Mouse (Mus musculus) C2C12 (cell line): ENCODE measurements at regions not wholly inside any gene's neighbourhood (a gene's known extent, or its start where the extent isn't known, plus 50 kb on each side); places are given as distances from the start of the nearest gene placed in this dataset.

ENCODE experiments used
- H3K27me3 ChIP-seq: one replicate; pipeline ENCODE4 v1.6.1; 2011; ENCODE audit not compliant: control insufficient read depth, insufficient read depth, insufficient read length
- H3K36me3 ChIP-seq: one replicate; pipeline ENCODE4 v1.6.1; 2011; ENCODE audit not compliant: control insufficient read depth, insufficient read depth
- H3K4me3 ChIP-seq: one replicate; pipeline ENCODE4 v1.5.1; 2011; ENCODE audit warnings: mild to moderate bottlenecking, control low read depth; ENCODE audit not compliant: poor library complexity, insufficient read depth, severe bottlenecking
- H3K79me2 ChIP-seq: one replicate; pipeline ENCODE4 v1.6.1; 2011; ENCODE audit not compliant: control insufficient read depth, insufficient read depth
- H3K79me3 ChIP-seq: one replicate; pipeline ENCODE4 v1.6.1; 2011; ENCODE audit warnings: low read depth, control low read depth
- H3ac ChIP-seq: one replicate; pipeline ENCODE3; 2011; ENCODE audit warnings: low read depth; ENCODE audit not compliant: control insufficient read depth, insufficient read length
- CEBPB ChIP-seq: IDR thresholded peaks from one replicate; pipeline ENCODE4 v1.6.1; 2011; ENCODE audit warnings: low read depth, mild to moderate bottlenecking, control low read depth, moderate library complexity
- CTCF ChIP-seq: IDR thresholded peaks from one replicate; pipeline ENCODE4 v1.5.1; 2011; ENCODE audit not compliant: control insufficient read depth, insufficient read depth, insufficient read length
- FOSL1 ChIP-seq: IDR thresholded peaks from one replicate; pipeline ENCODE4 v1.8.0; 2011; ENCODE audit warnings: mild to moderate bottlenecking, low read length; ENCODE audit not compliant: poor library complexity, insufficient read depth, severe bottlenecking
- MAX ChIP-seq: IDR thresholded peaks from one replicate; pipeline ENCODE4 v1.6.1; 2011; ENCODE audit warnings: mild to moderate bottlenecking, control low read depth
- MYOD1 ChIP-seq: IDR thresholded peaks from one replicate; pipeline ENCODE4 v1.6.1; 2011; ENCODE audit warnings: low read depth; ENCODE audit not compliant: control insufficient read depth, insufficient read length
- MYOG ChIP-seq: IDR thresholded peaks from one replicate; pipeline ENCODE4 v1.6.1; 2011; ENCODE audit not compliant: control insufficient read depth, insufficient read length; ENCODE audit errors: extremely low read depth
- USF1 ChIP-seq: IDR thresholded peaks from one replicate; pipeline ENCODE4 v1.6.1; 2011; ENCODE audit warnings: low read depth, mild to moderate bottlenecking, control low read depth, moderate library complexity

- H3K4me3 ChIP-seq, result no peak overlapping the region
- no peak overlapping the region for H3ac ChIP-seq
- H3K79me2 ChIP-seq, result no peaks in the 10 kb centered on the region
- H3K79me3 ChIP-seq, result no peaks in the 10 kb centered on the region
- no peaks in the 10 kb centered on the region for H3K36me3 ChIP-seq
- no peaks in the 10 kb centered on the region for H3K27me3 ChIP-seq
- TF ChIP-seq MYOG, result no peak
- TF ChIP-seq CTCF, result no peak
- TF ChIP-seq MAX, result no peak
- no peak for TF ChIP-seq MYOD1
Observed at GRCm38 (mm10) chr17:9760026-9760705, 90.6 kb upstream of the Pabpc6 start.

GRCm38 (mm10) chr17:9759421-9759852, 89.9 kb upstream of the Pabpc6 start:
- no peak for TF ChIP-seq FOSL1
- TF ChIP-seq MAX, result no peak
- TF ChIP-seq USF1, result no peak
- no peak for TF ChIP-seq CTCF
- no peaks in the 10 kb centered on the region for H3K79me2 ChIP-seq
- H3ac ChIP-seq, result no peak overlapping the region
- no peaks in the 10 kb centered on the region for H3K36me3 ChIP-seq
- H3K27me3 ChIP-seq, result no peaks in the 10 kb centered on the region
- H3K79me3 ChIP-seq, result no peaks in the 10 kb centered on the region
- H3K4me3 ChIP-seq, result no peak overlapping the region

GRCm38 (mm10) chr17:9757725-9758251, 88.3 kb upstream of the Pabpc6 start:
- no peaks in the 10 kb centered on the region for H3K36me3 ChIP-seq
- H3K4me3 ChIP-seq, result no peak overlapping the region
- no peaks in the 10 kb centered on the region for H3K27me3 ChIP-seq
- H3K79me2 ChIP-seq, result no peaks in the 10 kb centered on the region
- no peak overlapping the region for H3ac ChIP-seq
- no peaks in the 10 kb centered on the region for H3K79me3 ChIP-seq
- no peak for TF ChIP-seq CEBPB
- TF ChIP-seq MYOG, result no peak
- TF ChIP-seq USF1, result no peak
- no peak for TF ChIP-seq MAX
- TF ChIP-seq CTCF, result no peak
- TF ChIP-seq MYOD1, result no peak
- TF ChIP-seq FOSL1, result no peak

GRCm38 (mm10) chr17:9756675-9757074, 87.2 kb upstream of the Pabpc6 start:
- H3K79me3 ChIP-seq, result no peaks in the 10 kb centered on the region
- TF ChIP-seq FOSL1, result no peak
- no peak for TF ChIP-seq USF1
- TF ChIP-seq CTCF, result no peak
- TF ChIP-seq CEBPB, result no peak
- no peak for TF ChIP-seq MYOG
- no peak for TF ChIP-seq MAX
- TF ChIP-seq MYOD1, result no peak
- H3K79me2 ChIP-seq, result no peaks in the 10 kb centered on the region
- H3K36me3 ChIP-seq, result no peaks in the 10 kb centered on the region
- no peak overlapping the region for H3ac ChIP-seq
- H3K27me3 ChIP-seq, result no peaks in the 10 kb centered on the region
- H3K4me3 ChIP-seq, result no peak overlapping the region

GRCm38 (mm10) chr17:9756196-9756595, 86.7 kb upstream of the Pabpc6 start:
- no peak overlapping the region for H3ac ChIP-seq
- H3K27me3 ChIP-seq, result no peaks in the 10 kb centered on the region
- H3K79me2 ChIP-seq, result no peaks in the 10 kb centered on the region
- H3K36me3 ChIP-seq, result no peaks in the 10 kb centered on the region
- H3K4me3 ChIP-seq, result no peak overlapping the region
- no peak for TF ChIP-seq MYOG
- no peak for TF ChIP-seq MYOD1
- TF ChIP-seq MAX, result no peak
- no peak for TF ChIP-seq FOSL1
- peak; percentile 3 for TF ChIP-seq CTCF
- H3K79me3 ChIP-seq, result no peaks in the 10 kb centered on the region

GRCm38 (mm10) chr17:9755576-9755975, 86.1 kb upstream of the Pabpc6 start:
- H3K27me3 ChIP-seq, result no peaks in the 10 kb centered on the region
- H3K79me3 ChIP-seq, result no peaks in the 10 kb centered on the region
- H3K36me3 ChIP-seq, result no peaks in the 10 kb centered on the region
- no peak overlapping the region for H3ac ChIP-seq
- H3K4me3 ChIP-seq, result no peak overlapping the region
- H3K79me2 ChIP-seq, result no peaks in the 10 kb centered on the region
- no peak for TF ChIP-seq MYOG
- TF ChIP-seq CEBPB, result no peak
